Mouse (Mus musculus) testis, adult 2 months (tissue): Measurements from ENCODE around the gene Nup107.

Experiments
- CTCF ChIP-seq: fragments of 200-500 bp; IDR thresholded peaks from 2 replicates; pipeline ENCODE4 v1.5.1; 2012; ENCODE audit warnings: low read depth, mild to moderate bottlenecking, inconsistent platforms, low read length, moderate library complexity; ENCODE audit not compliant: control insufficient read depth, insufficient read depth, insufficient replicate concordance
- POLR2A ChIP-seq: fragments of 200-500 bp; IDR thresholded peaks from 2 replicates; pipeline ENCODE4 v1.6.1; 2012; ENCODE audit warnings: low read depth, mild to moderate bottlenecking, inconsistent platforms, low read length, moderate library complexity; ENCODE audit not compliant: control insufficient read depth

DNA sequence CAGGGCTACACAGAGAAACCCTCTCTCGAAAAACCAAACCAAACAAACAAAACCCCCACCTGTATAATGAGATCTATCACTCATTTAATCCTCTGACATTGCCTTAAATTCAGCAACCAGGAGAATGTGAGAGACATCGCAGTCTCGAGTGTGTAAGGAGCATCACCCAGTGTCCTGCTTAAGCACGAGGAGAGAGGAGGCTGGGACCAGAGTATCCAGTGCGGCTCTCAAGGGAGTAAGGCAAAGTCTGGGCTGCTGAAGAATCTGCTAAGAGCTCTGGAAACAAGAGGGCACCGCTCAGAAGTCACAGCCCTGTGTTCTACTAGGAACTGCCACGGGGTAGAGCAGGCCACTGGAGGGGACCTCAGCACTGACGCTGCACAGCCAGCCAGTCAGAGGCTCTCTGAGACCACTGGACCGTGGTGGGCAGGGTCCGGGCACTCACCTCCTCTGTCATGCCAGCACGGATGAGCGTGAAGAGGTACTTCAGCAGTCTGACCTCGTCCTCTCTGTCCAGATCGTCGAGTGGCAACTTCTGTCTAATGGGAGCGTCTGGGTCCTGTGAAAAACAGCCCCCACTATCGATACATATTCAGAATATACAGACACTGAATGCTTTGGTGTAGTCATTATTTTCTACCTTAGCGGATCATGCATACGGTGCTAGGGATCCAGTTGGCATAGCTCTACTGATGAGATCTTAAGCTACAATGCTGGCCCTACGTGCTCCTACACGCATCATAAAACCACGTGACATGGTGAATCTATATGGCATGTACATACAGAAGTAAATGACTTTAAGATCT, 18.3 kb downstream of the Nup107 start:
- TF ChIP-seq CTCF (no peak), POLR2A (no peak)
